Mouse (Mus musculus) liver, postnatal 0 days (tissue): Measurements from ENCODE around the gene Otud4.

Source experiments
- CTCF ChIP-seq: sonication (generic); IDR thresholded peaks from 2 replicates; pipeline ENCODE4 v1.5.1; 2016; ENCODE audit warnings: antibody characterized with exemption, low read depth
- EP300 ChIP-seq: IDR thresholded peaks from 2 replicates; pipeline ENCODE4 v1.6.1; 2016; ENCODE audit warnings: antibody characterized with exemption, low read depth, mild to moderate bottlenecking

GRCm38 (mm10) chr8:79600962-79601361 lies 38.5 kb upstream of the Otud4 start:
- TF ChIP-seq CTCF (no peak), EP300 (no peak)
